In the genomic region with DNA sequence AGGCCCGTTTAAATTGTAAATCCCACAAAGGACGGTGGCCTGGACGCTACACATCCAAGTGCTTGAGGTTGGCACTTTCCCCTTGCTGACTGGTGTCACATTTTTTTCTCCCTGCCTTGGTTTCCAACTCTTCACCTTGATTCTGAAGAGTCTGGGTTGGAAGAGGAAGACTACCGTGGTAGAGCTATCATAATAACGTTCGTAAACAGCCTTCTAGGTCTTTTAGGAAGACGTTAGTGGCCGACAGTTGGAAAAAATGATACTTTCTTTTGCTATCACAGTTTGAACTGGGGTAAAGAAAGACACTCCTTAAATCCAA, we compare ENCODE assay signal across 8 mouse cellular contexts. TPM values are rescaled to one million over a fixed set of nuclear protein-coding genes. Genes with fewer than 3 reads are reported as not detected.
DNase-seq lines count a peak whose midpoint lies in the region; ATAC-seq lines count a peak whose summit lies in the region.
"Had no signal": no experiment of that assay in that cellular context is flagged by ENCODE, and none has a peak within 500 bp of the region (broad histone marks: within the 10 kb centered on the region; RNA-seq: fewer than 3 reads in every experiment).

No protein-coding gene starts in this region.

- H3K4me1 ChIP-seq in lung, embryonic 15.5 days, result peaks cover 19% of the 10 kb centered on the region
- H3K4me1 ChIP-seq in forebrain, embryonic 14.5 days (ENCODE audit: control insufficient read depth, insufficient read depth, low read length), result peaks cover 8% of the 10 kb centered on the region
- H3K4me1 ChIP-seq in limb, embryonic 13.5 days, result peaks cover 15% of the 10 kb centered on the region
- peaks cover 13% of the 10 kb centered on the region; the same call in 1 of the 2 replicates for H3K4me1 ChIP-seq in stomach, embryonic 15.5 days

- peak overlapping the region; percentile 72; the same call in 1 of the 2 replicates for H3K9ac ChIP-seq in lung, embryonic 15.5 days
- H3K9ac ChIP-seq in forebrain, embryonic 14.5 days (ENCODE audit: low read length), result peak overlapping the region; percentile 82
- H3K9ac ChIP-seq in limb, embryonic 13.5 days, result peak overlapping the region; percentile 86
- peak overlapping the region; percentile 63; the same call in 1 of the 2 replicates for H3K9ac ChIP-seq in stomach, embryonic 15.5 days

- H3K9me3 ChIP-seq in lung, embryonic 15.5 days, result no peaks in the 10 kb centered on the region
- H3K9me3 ChIP-seq in forebrain, embryonic 14.5 days (replicated peaks; ENCODE audit: control insufficient read depth, low read length), result no peaks in the 10 kb centered on the region
- H3K9me3 ChIP-seq in limb, embryonic 13.5 days, result no peaks in the 10 kb centered on the region
- H3K9me3 ChIP-seq in stomach, embryonic 15.5 days, result no peaks in the 10 kb centered on the region

- H3K36me3 ChIP-seq in lung, embryonic 15.5 days, result no peaks in the 10 kb centered on the region
- no peaks in the 10 kb centered on the region for H3K36me3 ChIP-seq in forebrain, embryonic 14.5 days (ENCODE audit: control insufficient read depth, insufficient read depth, low read length)
- H3K36me3 ChIP-seq in limb, embryonic 13.5 days, result no peaks in the 10 kb centered on the region; the same call in none of the 2 replicates
- H3K36me3 ChIP-seq in stomach, embryonic 15.5 days, result no peaks in the 10 kb centered on the region

- no peak for ATAC-seq in lung, embryonic 15.5 days (ENCODE audit: borderline replicate concordance, extremely low read depth, low FRiP score, low TSS enrichment)
- ATAC-seq in forebrain, embryonic 14.5 days, result no peak
- ATAC-seq in limb, embryonic 13.5 days (ENCODE audit: low FRiP score, low read depth), result no peak
- ATAC-seq in stomach, embryonic 15.5 days (ENCODE audit: insufficient read depth, low FRiP score, low read depth), result no peak

- intact Hi-C loops in left cerebral cortex, postnatal 36 days (cut with DNase I), result loop anchor here (5.0 kb wide), 1 partner anchor 66 kb away; no protein-coding TSS in a partner anchor

- peak overlapping the region; percentile 88; the same call in 1 of the 2 replicates for H3K27ac ChIP-seq in lung, embryonic 15.5 days
- no peak overlapping the region for H3K27ac ChIP-seq in forebrain, embryonic 14.5 days (ENCODE audit: low read depth, low read length)
- H3K27ac ChIP-seq in limb, embryonic 13.5 days, result peak overlapping the region; percentile 90
- H3K27ac ChIP-seq in stomach, embryonic 15.5 days, result peak overlapping the region; percentile 91; the same call in 1 of the 2 replicates

- WGBS in lung, embryonic 15.5 days, result 32% methylated on average over 8 of the region's 8 CpGs
- WGBS in forebrain, embryonic 14.5 days, result 28% methylated on average over 8 of the region's 8 CpGs
- WGBS in limb, embryonic 13.5 days, result 26% methylated on average over 8 of the region's 8 CpGs
- 36% methylated on average over 8 of the region's 8 CpGs for WGBS in stomach, embryonic 15.5 days

- no peak for DNase-seq in lung, postnatal 10 days
- no peak for DNase-seq in forebrain, embryonic 14.5 days (ENCODE audit: low spot score)
- DNase-seq in layer of hippocampus, adult 9-11 months, result no peak
- no peak for DNase-seq in left cerebral cortex, postnatal 36 days (ENCODE audit: low spot score in 2 of 2)

- peak overlapping the region; percentile 99 for H3K4me3 ChIP-seq in lung, embryonic 15.5 days
- peak overlapping the region; percentile 99 for H3K4me3 ChIP-seq in forebrain, embryonic 14.5 days (ENCODE audit: low read depth, low read length)
- H3K4me3 ChIP-seq in limb, embryonic 13.5 days, result peak overlapping the region; percentile 99
- peak overlapping the region; percentile 100 for H3K4me3 ChIP-seq in stomach, embryonic 15.5 days (replicated peaks)

- no peaks in the 10 kb centered on the region for H3K27me3 ChIP-seq in lung, embryonic 15.5 days
- no peaks in the 10 kb centered on the region for H3K27me3 ChIP-seq in forebrain, embryonic 14.5 days (replicated peaks; ENCODE audit: control insufficient read depth, insufficient read depth, low read length)
- no peaks in the 10 kb centered on the region for H3K27me3 ChIP-seq in limb, embryonic 13.5 days
- no peaks in the 10 kb centered on the region for H3K27me3 ChIP-seq in stomach, embryonic 15.5 days (replicated peaks)

- H3K4me2 ChIP-seq in lung, embryonic 15.5 days, result peak overlapping the region; percentile 99
- peak overlapping the region; percentile 94 for H3K4me2 ChIP-seq in forebrain, embryonic 14.5 days (ENCODE audit: low read length)
- H3K4me2 ChIP-seq in limb, embryonic 13.5 days (replicated peaks), result peak overlapping the region; percentile 82
- peak overlapping the region; percentile 88 for H3K4me2 ChIP-seq in stomach, embryonic 15.5 days

RNA-seq across cellular contexts. Expression of gene Kdm2a, which starts 0.5 kb away (rescaled TPM):
- 37.8 and 40.9 TPM in 2 replicates for polyA plus RNA-seq in lung, embryonic 15.5 days (2015; fragmentation: Nextera tagmentation; extraction: Ambion mirVana)
- 29.2 and 36.3 TPM in 2 replicates for polyA plus RNA-seq in forebrain, embryonic 14.5 days (2014; fragmentation: Nextera tagmentation; extraction: Ambion mirVana)
- 53.9 TPM in 2 replicates for polyA plus RNA-seq in limb, embryonic 13.5 days (2015; fragmentation: Nextera tagmentation; extraction: Ambion mirVana)
- 37.2 and 44.7 TPM in 2 replicates for polyA plus RNA-seq in stomach, embryonic 15.5 days (2015; fragmentation: Nextera tagmentation; extraction: Ambion mirVana)
- 10 to 100 TPM; 66.6 to 82.6 TPM for total RNA-seq in left cerebral cortex, postnatal 36 days (2021)

RNA-seq across cellular contexts. Expression of gene Rhod, which starts 40.6 kb away (rescaled TPM):
- polyA plus RNA-seq in lung, embryonic 15.5 days (2015; fragmentation: Nextera tagmentation; extraction: Ambion mirVana), result 37.9 and 45.3 TPM in 2 replicates
- 6.3 and 8.3 TPM in 2 replicates for polyA plus RNA-seq in forebrain, embryonic 14.5 days (2014; fragmentation: Nextera tagmentation; extraction: Ambion mirVana)
- polyA plus RNA-seq in limb, embryonic 13.5 days (2015; fragmentation: Nextera tagmentation; extraction: Ambion mirVana), result 51.2 and 53.9 TPM in 2 replicates
- polyA plus RNA-seq in stomach, embryonic 15.5 days (2015; fragmentation: Nextera tagmentation; extraction: Ambion mirVana), result 24.1 and 32.0 TPM in 2 replicates
- under 1 TPM; 0.32 to 0.86 TPM for total RNA-seq in left cerebral cortex, postnatal 36 days (2021)
- total RNA-seq: neutrophil, adult 5-6 weeks had no signal
